Comparison of ENCODE assay signal across 20 mouse cellular contexts in genomic region chr3:133748756-133749737, GRCm38 (mm10).
DNase-seq lines count a peak whose midpoint lies in the region; ATAC-seq and TF ChIP-seq lines count a peak whose summit lies in the region.
"Had no signal": no experiment of that assay in that cellular context is flagged by ENCODE, and none has a peak within 500 bp of the region (broad histone marks: within the 10 kb centered on the region; RNA-seq: fewer than 3 reads in every experiment).

No protein-coding gene starts in this region.

- no peak for TF ChIP-seq CTCF in layer of hippocampus, adult 2 months (conservative IDR thresholded peaks at IDR 0.05)

- H3K27me3 ChIP-seq in splenic B cell, adult 2 months (ENCODE audit: control insufficient read depth, insufficient read depth, low read length, poor library complexity, severe bottlenecking) = no peaks in the 10 kb centered on the region
- no peaks in the 10 kb centered on the region for H3K27me3 ChIP-seq in neural tube, embryonic 15.5 days (replicated peaks)
- H3K27me3 ChIP-seq: forebrain, embryonic 12.5 days; hindbrain, embryonic 13.5 days; neural tube, embryonic 12.5 days had no signal

- H3K4me2 ChIP-seq in neural tube, embryonic 15.5 days = no peak overlapping the region
- H3K4me2 ChIP-seq: forebrain, embryonic 12.5 days; hindbrain, embryonic 13.5 days; neural tube, embryonic 12.5 days had no signal

- WGBS in neural tube, embryonic 15.5 days = 89% methylated on average over 10 of the region's 10 CpGs

- H3K9me3 ChIP-seq in neural tube, embryonic 15.5 days (replicated peaks) = no peaks in the 10 kb centered on the region
- H3K9me3 ChIP-seq: forebrain, embryonic 12.5 days; heart, embryonic 10.5 days; hindbrain, embryonic 13.5 days; midbrain, embryonic 10.5 days; neural tube, embryonic 12.5 days had no signal

- ATAC-seq in neural tube, embryonic 15.5 days (ENCODE audit: low FRiP score) = no peak
- ATAC-seq: liver, postnatal 0 days had no signal

- no peak overlapping the region for H3K9ac ChIP-seq in neural tube, embryonic 15.5 days (replicated peaks)
- H3K9ac ChIP-seq: forebrain, embryonic 12.5 days; hindbrain, embryonic 13.5 days; liver, postnatal 0 days; neural tube, embryonic 12.5 days had no signal

- H3K4me1 ChIP-seq in neural tube, embryonic 15.5 days = peaks cover 4% of the 10 kb centered on the region

- no peak overlapping the region for H3K4me3 ChIP-seq in neural tube, embryonic 15.5 days (replicated peaks)
- H3K4me3 ChIP-seq in layer of hippocampus, adult 2 months = no peak overlapping the region
- H3K4me3 ChIP-seq: forebrain, embryonic 12.5 days; heart, embryonic 10.5 days; hindbrain, embryonic 13.5 days; midbrain, embryonic 10.5 days; neural tube, embryonic 12.5 days had no signal

- no peak overlapping the region for H3K27ac ChIP-seq in neural tube, embryonic 15.5 days (replicated peaks)
- no peak overlapping the region for H3K27ac ChIP-seq in layer of hippocampus, adult 2 months
- H3K27ac ChIP-seq: forebrain, embryonic 12.5 days; heart, embryonic 10.5 days; hindbrain, embryonic 13.5 days; midbrain, embryonic 10.5 days; neural tube, embryonic 12.5 days had no signal

- peak; percentile 79 to 87 for DNase-seq in kidney, adult 8-10 months
- DNase-seq in kidney, postnatal 10 days = no peak
- peak; percentile 12 for DNase-seq in adipocyte (ENCODE audit: low spot score)
- peak; percentile 56 to 70 for DNase-seq in kidney, postnatal 25 days
- peak; percentile 73 for DNase-seq in splenic B cell, adult 2 months (ENCODE audit: low read depth, low spot score)
- no peak for DNase-seq in layer of hippocampus, adult 2 months (ENCODE audit: low spot score in 2 of 2)
- DNase-seq: cerebellum, adult 11 months; cerebellum, postnatal 14 days; gastrocnemius, postnatal 14 days; heart, postnatal 14 days; layer of hippocampus, adult 9-11 months; liver, postnatal 0 days; lung, postnatal 14 days; right cerebral cortex, postnatal 14 days had no signal

- H3K36me3 ChIP-seq in splenic B cell, adult 2 months (ENCODE audit: control insufficient read depth, insufficient read depth, low read length, poor library complexity, severe bottlenecking) = no peaks in the 10 kb centered on the region
- H3K36me3 ChIP-seq in neural tube, embryonic 15.5 days = no peaks in the 10 kb centered on the region
- H3K36me3 ChIP-seq: forebrain, embryonic 12.5 days; heart, embryonic 10.5 days; hindbrain, embryonic 13.5 days; midbrain, embryonic 10.5 days; neural tube, embryonic 12.5 days had no signal

Comparison
In these comparisons a context has a peak if more than half of its experiments do, and no peak if none do; other contexts are left out.
1. DNase-seq: peak in kidney, adult 8-10 months (2 of 2), adipocyte (single experiment), kidney, postnatal 25 days (2 of 2) and splenic B cell, adult 2 months (single experiment); none in kidney, postnatal 10 days (single experiment) and layer of hippocampus, adult 2 months (0 of 2).